Mouse (Mus musculus) bone marrow, adult 2 months (tissue): ENCODE measurements around the gene Mrto4.

Source experiments
- CTCF ChIP-seq: fragments of 200-500 bp; IDR thresholded peaks from 2 replicates; pipeline ENCODE4 v1.5.1; 2011; ENCODE audit warnings: low read length, control low read depth; ENCODE audit not compliant: control insufficient read depth, insufficient read depth
- POLR2A ChIP-seq: fragments of 200-500 bp; IDR thresholded peaks from 2 replicates; pipeline ENCODE4 v1.6.1; 2011; ENCODE audit warnings: low read depth, mild to moderate bottlenecking, control low read depth, low read length, borderline replicate concordance; ENCODE audit not compliant: control insufficient read depth

- TF ChIP-seq POLR2A (no peak), CTCF (no peak)
Observed at GRCm38 (mm10) chr4:139400487-139400886, 48.1 kb upstream of the Mrto4 start.
